Mouse (Mus musculus): ENCODE results near the gene 1110059E24Rik. TPM values are rescaled to one million over a fixed set of nuclear protein-coding genes. Genes with fewer than 3 reads are reported as not detected.
A peak's percentile ranks its signal among the peaks of the same experiment; 100 is the strongest.
"Not testable (repeated sequence)": the region's sequence is repeated elsewhere in the genome, so short reads cannot be mapped to it uniquely, and the experiment has no call there.

Gene 1110059E24Rik
- polyA plus RNA-seq, 1 experiment from 2014 or later = 22.4 TPM

DNA sequence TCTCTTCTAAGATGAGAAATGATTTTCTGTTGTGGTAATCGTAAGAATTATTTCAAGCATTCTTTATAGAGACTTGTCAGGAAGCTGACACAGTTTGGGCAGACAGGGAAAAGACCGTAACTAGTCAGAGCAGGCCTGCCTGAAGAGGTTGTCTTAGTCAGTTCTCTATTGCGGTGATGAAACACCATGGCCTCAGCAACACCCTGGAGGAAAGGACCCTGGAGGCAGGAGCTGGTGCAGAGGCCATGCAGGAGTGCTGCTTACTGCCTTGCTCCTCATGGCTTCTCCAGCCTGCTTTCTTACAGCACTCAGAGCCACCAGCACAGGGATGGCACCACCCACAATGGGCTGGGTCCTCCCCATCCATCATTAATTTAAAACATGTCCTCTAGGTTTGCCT is 47.5 kb downstream of the 1110059E24Rik start:
- H3K27ac ChIP-seq = no peak overlapping the region
- H3K79me2 ChIP-seq (ENCODE audit: inconsistent target) = no peaks in the 10 kb centered on the region; the same call in 1 of the 2 replicates
- WGBS (ENCODE audit: missing documents) = 51% methylated on average over 3 of the region's 3 CpGs
- H3K36me3 ChIP-seq (ENCODE audit: inconsistent target) = no peaks in the 10 kb centered on the region
- H3K4me3 ChIP-seq (ENCODE audit: inconsistent target) = no peak overlapping the region

GRCm38 (mm10) chr19:21603836-21604235 is 48.9 kb downstream of the 1110059E24Rik start:
- WGBS (ENCODE audit: missing documents) = 18% methylated on average over 3 of the region's 3 CpGs
- no peak overlapping the region for H3K4me3 ChIP-seq (ENCODE audit: inconsistent target)

DNA sequence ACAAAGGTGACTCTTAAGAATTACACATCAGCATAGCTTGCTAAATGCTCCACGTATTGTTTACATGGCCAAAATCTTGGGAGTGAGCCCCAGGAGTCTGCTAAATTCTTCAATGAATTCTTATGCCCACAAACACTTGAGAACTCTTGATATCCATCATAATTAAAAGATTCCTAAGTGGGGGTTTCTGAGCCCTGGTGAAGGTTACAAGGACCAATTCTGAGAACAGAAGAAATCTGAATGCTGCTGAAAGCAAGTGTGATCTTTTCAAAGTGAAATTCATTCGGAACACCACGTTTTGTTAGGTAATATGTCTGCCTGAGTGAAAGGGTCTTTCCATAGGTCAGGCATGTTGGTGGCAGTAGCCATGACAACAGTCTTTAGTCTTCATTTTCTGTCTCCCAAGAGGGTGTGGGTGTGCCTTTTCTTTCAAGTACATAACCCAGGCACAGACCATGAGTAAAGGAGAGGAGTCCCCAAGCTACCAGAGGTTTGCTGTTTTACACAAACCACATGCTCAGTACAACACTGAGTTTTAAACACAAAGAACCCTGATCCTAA is 51.2 kb downstream of the 1110059E24Rik start:
- Histone ChIP-seq H3K36me3 (ENCODE audit: inconsistent target) (no peaks in the 10 kb centered on the region), H3K27ac (no peak overlapping the region), H3K79me2 (ENCODE audit: inconsistent target) (no peaks in the 10 kb centered on the region; the same call in 1 of the 2 replicates), H3K4me3 (ENCODE audit: inconsistent target) (no peak overlapping the region)
- WGBS (ENCODE audit: missing documents) = 95% methylated on average over 3 of the region's 3 CpGs

More at GRCm38 (mm10) chr19:21603836-21604235, 48.9 kb downstream of the 1110059E24Rik start:
- Histone ChIP-seq H3K36me3 (ENCODE audit: inconsistent target) (no peaks in the 10 kb centered on the region), H3K79me2 (ENCODE audit: inconsistent target) (no peaks in the 10 kb centered on the region; the same call in 1 of the 2 replicates), H3K27ac (peak overlapping the region; percentile 39)

DNA sequence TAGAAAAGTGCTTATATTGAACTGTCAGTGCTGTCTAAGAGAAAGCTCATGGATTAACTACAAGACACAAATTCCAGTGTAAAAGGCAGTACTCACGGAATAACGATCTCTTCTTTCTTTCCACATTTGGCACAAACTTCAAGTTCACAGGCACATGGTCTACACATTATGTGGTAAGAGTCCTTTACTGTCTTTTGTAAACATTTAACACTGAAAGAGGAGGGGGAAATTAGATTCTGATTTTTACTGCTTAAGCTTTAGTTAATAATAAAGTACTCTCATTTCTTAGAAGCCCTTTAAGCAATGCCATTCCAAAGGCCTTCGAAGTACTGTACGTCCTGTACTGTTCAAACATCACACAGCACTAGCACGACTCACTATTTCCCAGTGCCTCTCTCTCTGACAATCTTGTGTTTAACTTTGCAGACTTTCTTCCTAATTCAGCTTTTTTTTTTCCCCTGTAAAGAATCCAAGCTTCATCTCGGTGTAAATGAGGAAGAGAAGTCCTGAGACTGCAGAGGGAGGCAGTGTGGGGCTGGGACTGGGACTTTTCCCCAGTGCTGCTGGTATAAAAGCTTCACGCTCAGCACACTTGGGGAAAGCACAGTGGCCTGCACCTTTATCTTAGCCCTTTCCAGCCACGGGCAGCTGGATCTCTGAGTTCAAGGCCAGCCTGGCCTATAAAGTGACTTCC is 54.0 kb downstream of the 1110059E24Rik start:
- Histone ChIP-seq H3K36me3 (ENCODE audit: inconsistent target) (no peaks in the 10 kb centered on the region), H3K4me3 (ENCODE audit: inconsistent target) (no peak overlapping the region), H3K27ac (peak overlapping the region; percentile 28; the same call in 1 of the 2 replicates), H3K79me2 (ENCODE audit: inconsistent target) (no peaks in the 10 kb centered on the region; the same call in 1 of the 2 replicates)
- 58% methylated on average over 8 of the region's 8 CpGs for WGBS (ENCODE audit: missing documents)

GRCm38 (mm10) chr19:21594676-21595075 is 58.1 kb downstream of the 1110059E24Rik start:
- 83% methylated on average over 1 of the region's 1 CpGs for WGBS (ENCODE audit: missing documents)
- Histone ChIP-seq H3K27ac (no peak overlapping the region), H3K4me3 (ENCODE audit: inconsistent target) (no peak overlapping the region), H3K36me3 (ENCODE audit: inconsistent target) (no peaks in the 10 kb centered on the region), H3K79me2 (ENCODE audit: inconsistent target) (no peaks in the 10 kb centered on the region)

DNA sequence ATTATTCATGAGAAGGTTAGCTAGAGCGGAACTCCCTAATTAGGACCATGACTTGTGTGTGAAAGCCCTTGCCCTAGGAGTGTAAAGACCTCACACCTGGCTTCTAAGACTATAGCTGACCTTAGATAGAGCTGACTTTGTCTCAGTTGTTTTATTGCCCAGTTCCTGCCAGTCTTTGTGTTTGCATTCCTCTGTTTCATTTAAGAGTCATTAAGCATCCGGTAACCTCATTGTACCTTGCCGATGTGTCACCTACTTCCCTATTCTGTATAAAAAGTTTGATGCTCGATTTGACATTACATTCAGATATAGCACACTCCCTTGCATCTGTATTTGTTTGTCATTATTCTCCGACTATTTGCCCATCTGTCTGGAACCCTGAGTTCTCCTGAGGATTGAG is 60.6 kb downstream of the 1110059E24Rik start:
- WGBS (ENCODE audit: missing documents) = 95% methylated on average over 5 of the region's 5 CpGs

GRCm38 (mm10) chr19:21589888-21590287 is 62.9 kb downstream of the 1110059E24Rik start:
- 100% methylated on average over 1 of the region's 1 CpGs for WGBS (ENCODE audit: missing documents)

More for the DNA sequence above, 60.6 kb downstream of the 1110059E24Rik start:
- not testable (repeated sequence) for H3K79me2 ChIP-seq (ENCODE audit: inconsistent target); H3K36me3 ChIP-seq (ENCODE audit: inconsistent target); H3K27ac ChIP-seq; H3K4me3 ChIP-seq (ENCODE audit: inconsistent target)

GRCm38 (mm10) chr19:21587593-21587992 is 65.2 kb downstream of the 1110059E24Rik start:
- 85% methylated on average over 4 of the region's 4 CpGs for WGBS (ENCODE audit: missing documents)
- Histone ChIP-seq H3K36me3 (ENCODE audit: inconsistent target) (no peaks in the 10 kb centered on the region), H3K27ac (no peak overlapping the region), H3K4me3 (ENCODE audit: inconsistent target) (no peak overlapping the region), H3K79me2 (ENCODE audit: inconsistent target) (no peaks in the 10 kb centered on the region)

More at GRCm38 (mm10) chr19:21589888-21590287, 62.9 kb downstream of the 1110059E24Rik start:
- H3K79me2 ChIP-seq (ENCODE audit: inconsistent target) = no peaks in the 10 kb centered on the region
- no peaks in the 10 kb centered on the region for H3K36me3 ChIP-seq (ENCODE audit: inconsistent target)
- no peak overlapping the region for H3K4me3 ChIP-seq (ENCODE audit: inconsistent target)
- no peak overlapping the region for H3K27ac ChIP-seq

- no peak overlapping the region for H3K4me3 ChIP-seq (ENCODE audit: inconsistent target)
- no peak overlapping the region for H3K27ac ChIP-seq
- H3K79me2 ChIP-seq (ENCODE audit: inconsistent target) = no peaks in the 10 kb centered on the region
- WGBS (ENCODE audit: missing documents) = 82% methylated on average over 1 of the region's 1 CpGs
- no peaks in the 10 kb centered on the region for H3K36me3 ChIP-seq (ENCODE audit: inconsistent target)
Measured at GRCm38 (mm10) chr19:21586546-21586945, 66.2 kb downstream of the 1110059E24Rik start.

- WGBS (ENCODE audit: missing documents) = 63% methylated on average over 2 of the region's 2 CpGs
- Histone ChIP-seq H3K36me3 (ENCODE audit: inconsistent target) (no peaks in the 10 kb centered on the region), H3K27ac (no peak overlapping the region), H3K79me2 (ENCODE audit: inconsistent target) (no peaks in the 10 kb centered on the region), H3K4me3 (ENCODE audit: inconsistent target) (no peak overlapping the region)
Measured at GRCm38 (mm10) chr19:21585868-21586267, 66.9 kb downstream of the 1110059E24Rik start.

DNA sequence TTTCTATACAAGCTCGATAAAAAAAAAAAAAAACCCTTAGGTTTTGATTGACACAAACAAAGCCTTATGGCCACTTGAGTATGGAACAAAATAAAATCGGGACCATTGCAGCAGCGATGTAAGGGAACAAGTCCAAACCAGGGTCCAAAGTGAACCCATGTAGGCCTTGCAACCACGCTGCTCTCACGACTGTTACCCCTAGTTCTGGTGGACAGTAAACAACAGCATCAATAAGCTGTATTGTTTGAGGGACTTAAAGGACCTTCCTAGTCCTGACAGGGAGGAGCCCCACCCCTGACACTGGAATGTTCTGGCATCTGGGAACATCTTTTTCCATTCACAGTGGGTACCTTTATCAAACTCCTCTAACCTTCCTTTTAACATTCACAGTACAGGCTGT is 68.8 kb downstream of the 1110059E24Rik start:
- Histone ChIP-seq H3K27ac (no peak overlapping the region), H3K36me3 (ENCODE audit: inconsistent target) (no peaks in the 10 kb centered on the region), H3K79me2 (ENCODE audit: inconsistent target) (no peaks in the 10 kb centered on the region), H3K4me3 (ENCODE audit: inconsistent target) (no peak overlapping the region)
- WGBS (ENCODE audit: missing documents) = 80% methylated on average over 5 of the region's 5 CpGs

- Histone ChIP-seq H3K36me3 (ENCODE audit: inconsistent target) (no peaks in the 10 kb centered on the region), H3K79me2 (ENCODE audit: inconsistent target) (no peaks in the 10 kb centered on the region), H3K4me3 (ENCODE audit: inconsistent target) (no peak overlapping the region), H3K27ac (no peak overlapping the region)
- 62% methylated on average over 4 of the region's 4 CpGs for WGBS (ENCODE audit: missing documents)
Measured at GRCm38 (mm10) chr19:21583523-21583984, 69.2 kb downstream of the 1110059E24Rik start.

GRCm38 (mm10) chr19:21581404-21581803 is 71.4 kb downstream of the 1110059E24Rik start:
- H3K27ac ChIP-seq = no peak overlapping the region
- H3K36me3 ChIP-seq (ENCODE audit: inconsistent target) = no peaks in the 10 kb centered on the region
- WGBS (ENCODE audit: missing documents) = 93% methylated on average over 6 of the region's 6 CpGs
- no peaks in the 10 kb centered on the region for H3K79me2 ChIP-seq (ENCODE audit: inconsistent target)
- H3K4me3 ChIP-seq (ENCODE audit: inconsistent target) = no peak overlapping the region

DNA sequence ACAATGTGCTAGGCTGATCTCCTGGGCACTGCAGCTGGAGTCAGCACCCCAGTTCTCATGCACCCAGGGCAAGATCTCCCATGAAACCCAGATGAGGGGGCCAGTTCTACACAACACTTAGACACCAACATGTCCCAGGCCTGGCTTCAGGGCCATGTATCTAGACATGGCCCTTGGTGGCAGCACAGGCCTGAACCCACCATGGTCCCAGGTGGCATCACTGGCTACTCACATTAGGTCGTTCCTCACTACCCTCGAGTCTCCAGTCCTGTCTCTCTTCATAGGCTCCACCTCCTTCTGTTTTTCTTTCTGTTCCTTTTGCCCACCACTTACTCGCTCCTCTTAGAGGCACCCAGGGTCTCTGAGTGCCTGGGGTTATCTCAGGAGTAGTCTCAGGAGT is 72.9 kb downstream of the 1110059E24Rik start:
- no peak overlapping the region for H3K27ac ChIP-seq
- H3K36me3 ChIP-seq (ENCODE audit: inconsistent target) = no peaks in the 10 kb centered on the region
- H3K4me3 ChIP-seq (ENCODE audit: inconsistent target) = no peak overlapping the region
- 90% methylated on average over 3 of the region's 3 CpGs for WGBS (ENCODE audit: missing documents)
- no peaks in the 10 kb centered on the region for H3K79me2 ChIP-seq (ENCODE audit: inconsistent target)

- Histone ChIP-seq H3K36me3 (ENCODE audit: inconsistent target) (no peaks in the 10 kb centered on the region), H3K79me2 (ENCODE audit: inconsistent target) (no peaks in the 10 kb centered on the region), H3K27ac (no peak overlapping the region), H3K4me3 (ENCODE audit: inconsistent target) (no peak overlapping the region)
- 97% methylated on average over 3 of the region's 3 CpGs for WGBS (ENCODE audit: missing documents)
Measured at GRCm38 (mm10) chr19:21577443-21577842, 75.3 kb downstream of the 1110059E24Rik start.

All from macrophage (primary cell).